Mouse (Mus musculus) retina, embryonic 14.5 days (tissue): ENCODE data around the gene Rexo1.

ENCODE experiments used
- DNase-seq: peaks from one replicate; pipeline ENCODE4 v3.0.0-alpha.2; 2015; ENCODE audit warnings: low spot score

Rexo1 gene

GRCm38 (mm10) chr10:80584642-80585552, 23.5 kb upstream of the Rexo1 start:
- DNase-seq, result no peak

GRCm38 (mm10) chr10:80584045-80584488, 22.7 kb upstream of the Rexo1 start:
- no peak for DNase-seq

- DNase-seq, result no peak
Observed at GRCm38 (mm10) chr10:80583047-80583446, 21.7 kb upstream of the Rexo1 start.

GRCm38 (mm10) chr10:80578911-80579310, 17.6 kb upstream of the Rexo1 start:
- DNase-seq, result peak; percentile 78

GRCm38 (mm10) chr10:80578131-80578750, 16.9 kb upstream of the Rexo1 start:
- peak; percentile 85 for DNase-seq

GRCm38 (mm10) chr10:80577195-80578130, 16.1 kb upstream of the Rexo1 start, which contains the start of gene Klf16:
Gene Klf16, minus strand, starts transcription at chr10:80577321.
- peak; percentile 95 for DNase-seq

- DNase-seq, result peak; percentile 52
Observed at GRCm38 (mm10) chr10:80576351-80577194, 15.2 kb upstream of the Rexo1 start.

GRCm38 (mm10) chr10:80575925-80576324, 14.6 kb upstream of the Rexo1 start:
- no peak for DNase-seq

GRCm38 (mm10) chr10:80574896-80575295, 13.5 kb upstream of the Rexo1 start:
- DNase-seq, result no peak

- DNase-seq, result no peak
Observed at GRCm38 (mm10) chr10:80573944-80574343, 12.6 kb upstream of the Rexo1 start.

GRCm38 (mm10) chr10:80572477-80572876, 11.1 kb upstream of the Rexo1 start:
- DNase-seq, result no peak

- DNase-seq, result peak; percentile 68
Observed at GRCm38 (mm10) chr10:80570871-80571836, 9.8 kb upstream of the Rexo1 start.

GRCm38 (mm10) chr10:80570419-80570818, 9.1 kb upstream of the Rexo1 start:
- no peak for DNase-seq

- peak; percentile 51 for DNase-seq
Observed at GRCm38 (mm10) chr10:80569664-80570066, 8.3 kb upstream of the Rexo1 start.

- no peak for DNase-seq
Observed at GRCm38 (mm10) chr10:80568876-80569275, 7.5 kb upstream of the Rexo1 start.

- peak; percentile 93 for DNase-seq
Observed at GRCm38 (mm10) chr10:80566375-80567092, 5.2 kb upstream of the Rexo1 start.

GRCm38 (mm10) chr10:80560621-80561020, 739 bp downstream of the Rexo1 start:
- DNase-seq, result no peak

- DNase-seq, result no peak
Observed at GRCm38 (mm10) chr10:80559431-80559830, 1.9 kb downstream of the Rexo1 start.

- peak; percentile 89 for DNase-seq
Observed at GRCm38 (mm10) chr10:80557346-80557965, 3.9 kb downstream of the Rexo1 start.
